Mouse (Mus musculus) MEL (cell line): ENCODE measurements around the gene Catsperz. TPM values are rescaled to one million over a fixed set of nuclear protein-coding genes. Genes with fewer than 3 reads are reported as not detected.
A peak's percentile ranks its signal among the peaks of the same experiment; 100 is the strongest.

ENCODE experiments used
- DNase-seq: peaks from one replicate; pipeline ENCODE4 v3.0.0; 2011; ENCODE audit warnings: low read depth, low spot score
- H3K27ac ChIP-seq: 2 replicates; pipeline ENCODE4 v1.5.1; 2012; ENCODE audit warnings: low read depth, mild to moderate bottlenecking, control low read depth, low read length, moderate library complexity; ENCODE audit not compliant: control insufficient read depth
- H3K27me3 ChIP-seq, 2 experiments: fragments of 150-350 bp in 1 of 2; sonication (generic) in 1 of 2; 2 replicates each; pipeline ENCODE4 v1.6.1; 2012; ENCODE audit warnings: low read length in 2 of 2, mild to moderate bottlenecking in 2 of 2, improper control_type of control experiment in 1 of 2, moderate library complexity in 1 of 2; ENCODE audit not compliant: insufficient read depth in 2 of 2, control insufficient read depth in 1 of 2
- H3K36me3 ChIP-seq, 2 experiments: 2 replicates each; pipeline ENCODE4 v1.6.1; 2012 to 2014; ENCODE audit warnings: low read length in 2 of 2, improper control_type of control experiment in 1 of 2, inconsistent platforms in 1 of 2, mild to moderate bottlenecking in 1 of 2; ENCODE audit not compliant: insufficient read depth in 2 of 2, control insufficient read depth in 1 of 2
- H3K4me1 ChIP-seq, 2 experiments: fragments of 150-350 bp in 1 of 2; sonication (generic) in 1 of 2; 2 replicates each; pipeline ENCODE4 v1.6.1; 2012; ENCODE audit warnings: low read length in 2 of 2, improper control_type of control experiment in 1 of 2, mild to moderate bottlenecking in 1 of 2; ENCODE audit not compliant: insufficient read depth in 2 of 2, control insufficient read depth in 1 of 2
- H3K4me3 ChIP-seq, 2 experiments: fragments of 150-350 bp in 1 of 2; sonication (generic) in 1 of 2; 2 replicates each; pipeline ENCODE4 v1.5.1; 2012; ENCODE audit warnings: low read depth in 2 of 2, low read length in 2 of 2, mild to moderate bottlenecking in 2 of 2, moderate library complexity in 2 of 2, control low read depth in 1 of 2, improper control_type of control experiment in 1 of 2; ENCODE audit not compliant: control insufficient read depth in 1 of 2, insufficient read depth in 1 of 2
- H3K79me2 ChIP-seq: 2 replicates; pipeline ENCODE4 v1.6.1; 2012; ENCODE audit warnings: mild to moderate bottlenecking, low read length, moderate library complexity; ENCODE audit not compliant: control insufficient read depth, poor library complexity, insufficient read depth
- H3K9ac ChIP-seq: 2 replicates; pipeline ENCODE4 v1.6.1; 2012; ENCODE audit warnings: low read depth, mild to moderate bottlenecking, control low read depth, low read length, moderate library complexity; ENCODE audit not compliant: control insufficient read depth, poor library complexity, severe bottlenecking
- H3K9me3 ChIP-seq: fragments of 150-350 bp; sonication (generic); replicated peaks from 2 replicates; pipeline ENCODE4 v1.6.1; 2012; ENCODE audit warnings: mild to moderate bottlenecking, low read length, improper control_type of control experiment, moderate library complexity; ENCODE audit not compliant: insufficient read depth
- BHLHE40 ChIP-seq: IDR thresholded peaks from 2 replicates; pipeline ENCODE4 v1.6.1; 2012; ENCODE audit warnings: low read depth, mild to moderate bottlenecking, inconsistent platforms, low read length, improper control_type of control experiment, borderline replicate concordance
- CHD1 ChIP-seq: IDR thresholded peaks from 2 replicates; pipeline ENCODE4 v1.6.1; 2012; ENCODE audit warnings: low read depth, mild to moderate bottlenecking, inconsistent platforms, low read length, improper control_type of control experiment
- CHD2 ChIP-seq: IDR thresholded peaks from 2 replicates; pipeline ENCODE4 v1.6.1; 2011; ENCODE audit warnings: low read length, improper control_type of control experiment
- CTCF ChIP-seq, 3 experiments: IDR thresholded peaks in 2 of 3; conservative IDR thresholded peaks in 1 of 3; 2 replicates each; pipeline ENCODE4 v1.5.1; 2011 to 2012; ENCODE audit warnings: low read length in 3 of 3, low read depth in 2 of 3, mild to moderate bottlenecking in 2 of 3, improper control_type of control experiment in 1 of 3, inconsistent platforms in 1 of 3, mixed read lengths in 1 of 3, moderate library complexity in 1 of 3; ENCODE audit not compliant: control insufficient read depth in 1 of 3, insufficient read depth in 1 of 3, poor library complexity in 1 of 3, severe bottlenecking in 1 of 3
- E2F4 ChIP-seq: IDR thresholded peaks from 2 replicates; pipeline ENCODE4 v1.6.1; 2011; ENCODE audit warnings: low read depth, low read length, improper control_type of control experiment, borderline replicate concordance
- ELF1 ChIP-seq: IDR thresholded peaks from 2 replicates; pipeline ENCODE4 v1.6.1; 2014; ENCODE audit warnings: low read depth, mild to moderate bottlenecking, inconsistent platforms, low read length, improper control_type of control experiment, moderate library complexity
- EP300 ChIP-seq, 2 experiments: IDR thresholded peaks; 2 replicates each; pipeline ENCODE4 v1.6.1; 2011; ENCODE audit warnings: improper control_type of control experiment in 2 of 2, low read length in 2 of 2, low read depth in 1 of 2, mild to moderate bottlenecking in 1 of 2
- ETS1 ChIP-seq: IDR thresholded peaks from 2 replicates; pipeline ENCODE4 v1.6.1; 2012; ENCODE audit warnings: low read depth, mild to moderate bottlenecking, inconsistent platforms, low read length, improper control_type of control experiment, moderate library complexity
- GABPA ChIP-seq: IDR thresholded peaks from 2 replicates; pipeline ENCODE4 v1.6.1; 2012; ENCODE audit warnings: low read depth, mild to moderate bottlenecking, inconsistent platforms, low read length, improper control_type of control experiment, moderate library complexity
- GATA1 ChIP-seq: IDR thresholded peaks from 2 replicates; pipeline ENCODE4 v1.6.1; 2011; ENCODE audit warnings: low read depth, low read length, improper control_type of control experiment
- HCFC1 ChIP-seq: IDR thresholded peaks from 2 replicates; pipeline ENCODE4 v1.6.1; 2012; ENCODE audit warnings: low read depth, mild to moderate bottlenecking, inconsistent platforms, low read length, improper control_type of control experiment, moderate library complexity
- JUND ChIP-seq: IDR thresholded peaks from 2 replicates; pipeline ENCODE4 v1.6.1; 2011; ENCODE audit warnings: low read depth, mild to moderate bottlenecking, improper control_type of control experiment, low read length
- KAT2A ChIP-seq: conservative IDR thresholded peaks from 2 replicates; pipeline ENCODE4 v1.6.1; 2012; ENCODE audit warnings: low read depth, low read length, improper control_type of control experiment, inconsistent platforms
- MAX ChIP-seq: IDR thresholded peaks from 2 replicates; pipeline ENCODE4 v1.6.1; 2011; ENCODE audit warnings: low read length, improper control_type of control experiment
- MAZ ChIP-seq: IDR thresholded peaks from 2 replicates; pipeline ENCODE4 v1.6.1; 2012; ENCODE audit warnings: low read depth, mild to moderate bottlenecking, inconsistent platforms, low read length, improper control_type of control experiment
- MEF2A ChIP-seq: IDR thresholded peaks from 2 replicates; pipeline ENCODE4 v1.6.1; 2014; ENCODE audit warnings: low read depth, mild to moderate bottlenecking, inconsistent platforms, low read length, improper control_type of control experiment; ENCODE audit not compliant: poor library complexity, insufficient replicate concordance, severe bottlenecking; ENCODE audit errors: extremely low read depth
- MXI1 ChIP-seq: IDR thresholded peaks from 2 replicates; pipeline ENCODE4 v1.6.1; 2011; ENCODE audit warnings: mild to moderate bottlenecking, low read depth, low read length, improper control_type of control experiment
- MYB ChIP-seq: IDR thresholded peaks from 2 replicates; pipeline ENCODE4 v1.6.1; 2011; ENCODE audit warnings: mild to moderate bottlenecking, low read depth, low read length, improper control_type of control experiment
- MYC ChIP-seq: IDR thresholded peaks from 2 replicates; pipeline ENCODE4 v1.6.1; 2011; ENCODE audit warnings: low read depth, mild to moderate bottlenecking, low read length, improper control_type of control experiment, moderate library complexity
- NELFE ChIP-seq: IDR thresholded peaks from 2 replicates; pipeline ENCODE4 v1.6.1; 2011; ENCODE audit warnings: low read depth, low read length, improper control_type of control experiment
- NRF1 ChIP-seq: IDR thresholded peaks from 2 replicates; pipeline ENCODE4 v1.6.1; 2014; ENCODE audit warnings: low read depth, mild to moderate bottlenecking, inconsistent platforms, low read length, improper control_type of control experiment, moderate library complexity; ENCODE audit not compliant: poor library complexity, insufficient read depth, severe bottlenecking
- POLR2A ChIP-seq, 2 experiments: IDR thresholded peaks; 2 replicates each; pipeline ENCODE4 v1.6.1; 2011 to 2012; ENCODE audit warnings: low read length in 2 of 2, mild to moderate bottlenecking in 2 of 2, control low read depth in 1 of 2, improper control_type of control experiment in 1 of 2, low read depth in 1 of 2, moderate library complexity in 1 of 2; ENCODE audit not compliant: control insufficient read depth in 1 of 2, insufficient read depth in 1 of 2, poor library complexity in 1 of 2
- POLR2AphosphoS2 ChIP-seq: IDR thresholded peaks from 2 replicates; pipeline ENCODE4 v1.6.1; 2011; ENCODE audit warnings: low read length, improper control_type of control experiment
- POLR2AphosphoS5 ChIP-seq: IDR thresholded peaks from 2 replicates; pipeline ENCODE4 v1.6.1; 2012; ENCODE audit warnings: low read depth, borderline replicate concordance, mild to moderate bottlenecking, inconsistent platforms, low read length, moderate library complexity, mixed read lengths
- RAD21 ChIP-seq: IDR thresholded peaks from 2 replicates; pipeline ENCODE4 v1.6.1; 2011; ENCODE audit warnings: mild to moderate bottlenecking, low read depth, low read length, improper control_type of control experiment
- SIN3A ChIP-seq: IDR thresholded peaks from 2 replicates; pipeline ENCODE4 v1.6.1; 2012; ENCODE audit warnings: low read length, improper control_type of control experiment, inconsistent platforms
- SMC3 ChIP-seq: IDR thresholded peaks from 2 replicates; pipeline ENCODE4 v1.6.1; 2011; ENCODE audit warnings: low read depth, low read length, improper control_type of control experiment
- TAL1 ChIP-seq: IDR thresholded peaks from 2 replicates; pipeline ENCODE4 v1.6.1; 2012; ENCODE audit warnings: mild to moderate bottlenecking, inconsistent platforms, low read length, moderate library complexity, mixed read lengths
- TBP ChIP-seq: IDR thresholded peaks from 2 replicates; pipeline ENCODE4 v1.8.0; 2011; ENCODE audit warnings: low read depth, low read length, improper control_type of control experiment
- UBTF ChIP-seq: IDR thresholded peaks from 2 replicates; pipeline ENCODE4 v1.6.1; 2012; ENCODE audit warnings: low read depth, mild to moderate bottlenecking, inconsistent platforms, low read length, improper control_type of control experiment, moderate library complexity, borderline replicate concordance; ENCODE audit not compliant: insufficient read depth
- USF1 ChIP-seq: IDR thresholded peaks from 2 replicates; pipeline ENCODE4 v1.6.1; 2014; ENCODE audit warnings: low read depth, mild to moderate bottlenecking, inconsistent platforms, low read length, improper control_type of control experiment, moderate library complexity
- USF2 ChIP-seq, 2 experiments: IDR thresholded peaks; 2 replicates each; pipeline ENCODE4 v1.6.1; 2011 to 2012; ENCODE audit warnings: improper control_type of control experiment in 2 of 2, low read length in 2 of 2, borderline replicate concordance in 1 of 2, inconsistent platforms in 1 of 2, low read depth in 1 of 2, mild to moderate bottlenecking in 1 of 2; ENCODE audit not compliant: insufficient read depth in 1 of 2
- ZC3H11A ChIP-seq: IDR thresholded peaks from 2 replicates; pipeline ENCODE4 v1.6.1; 2012; ENCODE audit warnings: low read depth, mild to moderate bottlenecking, inconsistent platforms, low read length, improper control_type of control experiment
- ZKSCAN1 ChIP-seq: IDR thresholded peaks from 2 replicates; pipeline ENCODE4 v1.6.1; 2012; ENCODE audit warnings: low read depth, mild to moderate bottlenecking, inconsistent platforms, low read length, improper control_type of control experiment, moderate library complexity
- ZMIZ1 ChIP-seq: IDR thresholded peaks from 2 replicates; pipeline ENCODE4 v1.6.1; 2012; ENCODE audit warnings: low read depth, mild to moderate bottlenecking, inconsistent platforms, low read length, improper control_type of control experiment, moderate library complexity
- ZNF384 ChIP-seq: IDR thresholded peaks from 2 replicates; pipeline ENCODE4 v1.6.1; 2012; ENCODE audit warnings: low read depth, mild to moderate bottlenecking, inconsistent platforms, low read length, improper control_type of control experiment
- polyA plus RNA-seq, 2 experiments: library from polyadenylated mRNA; stranded (reverse) in 1 of 2; unstranded in 1 of 2; fragments of >175 nt in 1 of 2; fragments of >200 nt in 1 of 2; gene quantifications; 2 replicates each; pipeline versions ENCODE4 v1.2.1 to v1.2.4; 2012; ENCODE audit warnings: low replicate concordance in 2 of 2, low read depth in 1 of 2; ENCODE audit not compliant: insufficient read length in 2 of 2, insufficient read depth in 1 of 2, missing spikeins in 1 of 2
- total RNA-seq: library from RNA; depleted of rRNA; stranded (reverse); fragments of 300-350 nt; gene quantifications from 2 replicates; pipeline ENCODE4 v1.2.3, GENCODE M21; 2012

The Catsperz gene
- total and polyA plus RNA-seq, 3 experiments: 0.65 to 2.4 TPM; not detected in 1

- Histone ChIP-seq H3K27ac (peak overlapping the region; percentile 96), H3K9me3 (no peaks in the 10 kb centered on the region), H3K9ac (peak overlapping the region; percentile 88), H3K4me3 (peak overlapping the region; percentile 88 to 90), H3K36me3 (peaks cover 0 to 15% of the 10 kb centered on the region in 2 experiments; a peak in 3 of 4 replicates), H3K4me1 (peaks cover 3 to 20% of the 10 kb centered on the region in 2 experiments), H3K79me2 (peaks cover 8% of the 10 kb centered on the region), H3K27me3 (no peaks in the 10 kb centered on the region)
- peak; percentile 95 for DNase-seq
- TF ChIP-seq CTCF (IDR thresholded peaks at IDR 0.05 in 2 of 3, conservative IDR thresholded peaks at IDR 0.05 in 1 of 3; ENCODE audit: control insufficient read depth in 1 of 3, insufficient read depth in 1 of 3, low read depth in 2 of 3, low read length in 3 of 3, poor library complexity in 1 of 3, severe bottlenecking in 1 of 3): no peak
- TF ChIP-seq UBTF: no peak
- peak; percentile 98 for TF ChIP-seq MAX
- no peak for TF ChIP-seq ZNF384
- no peak for TF ChIP-seq GABPA
- peak; percentile 97 for TF ChIP-seq POLR2AphosphoS2
- TF ChIP-seq MXI1: peak; percentile 86
- TF ChIP-seq POLR2A (IDR thresholded peaks at IDR 0.05; ENCODE audit: control insufficient read depth in 1 of 2, insufficient read depth in 1 of 2, low read depth in 1 of 2, low read length in 2 of 2, poor library complexity in 1 of 2): peak; percentile 70 to 99
- TF ChIP-seq EP300 (IDR thresholded peaks at IDR 0.05; ENCODE audit: low read depth in 1 of 2, low read length in 2 of 2): 0 out of 4 replicates have a peak, but pooled peaks of 1 of the 2 experiments have one; percentile 28
- peak; percentile 29; the same call in 1 of the 2 replicates for TF ChIP-seq USF1
- peak; percentile 73 for TF ChIP-seq HCFC1
- peak; percentile 97 for TF ChIP-seq NELFE
- peak; percentile 97 for TF ChIP-seq TBP
- TF ChIP-seq USF2 (IDR thresholded peaks at IDR 0.05; ENCODE audit: borderline replicate concordance in 1 of 2, insufficient read depth in 1 of 2, low read depth in 1 of 2, low read length in 2 of 2): no peak
- TF ChIP-seq MYB: no peak
- peak; percentile 82 for TF ChIP-seq SIN3A
- no peak for TF ChIP-seq E2F4
- no peak for TF ChIP-seq MAZ
- peak; percentile 99 for TF ChIP-seq MYC
- no peak for TF ChIP-seq ZKSCAN1
- TF ChIP-seq ZMIZ1: peak; percentile 98
- peak; percentile 90 for TF ChIP-seq NRF1
- no peak for TF ChIP-seq CHD2
- peak; percentile 71 for TF ChIP-seq ELF1
- no peak for TF ChIP-seq GATA1
- TF ChIP-seq SMC3: no peak
- TF ChIP-seq ZC3H11A: no peak
- peak; percentile 84; the same call in 1 of the 2 replicates for TF ChIP-seq POLR2AphosphoS5
- no peak for TF ChIP-seq CHD1
- no peak for TF ChIP-seq RAD21
- TF ChIP-seq KAT2A: no peak; the same call in 1 of the 2 replicates
- TF ChIP-seq ETS1: peak; percentile 29; the same call in 1 of the 2 replicates
- no peak for TF ChIP-seq TAL1
- TF ChIP-seq BHLHE40: no peak
- TF ChIP-seq JUND: no peak
- TF ChIP-seq MEF2A: no peak
These were observed 31.3 kb downstream of the Catsperz start for GRCm38 (mm10) chr19:6893731-6894451.
